Mouse (Mus musculus): ENCODE results near the gene Coro1c.
A peak's percentile ranks its signal among the peaks of the same experiment; 100 is the strongest.

Gene Coro1c

GRCm38 (mm10) chr5:113883384-113883771 lies 25.2 kb downstream of the Coro1c start:
- DNase-seq (ENCODE audit: low spot score) = no peak

- DNase-seq (ENCODE audit: low spot score) = peak; percentile 43
Observed at GRCm38 (mm10) chr5:113882566-113883383, 25.8 kb downstream of the Coro1c start.

GRCm38 (mm10) chr5:113881136-113881535 lies 27.4 kb downstream of the Coro1c start:
- no peak for DNase-seq (ENCODE audit: low spot score)

DNA sequence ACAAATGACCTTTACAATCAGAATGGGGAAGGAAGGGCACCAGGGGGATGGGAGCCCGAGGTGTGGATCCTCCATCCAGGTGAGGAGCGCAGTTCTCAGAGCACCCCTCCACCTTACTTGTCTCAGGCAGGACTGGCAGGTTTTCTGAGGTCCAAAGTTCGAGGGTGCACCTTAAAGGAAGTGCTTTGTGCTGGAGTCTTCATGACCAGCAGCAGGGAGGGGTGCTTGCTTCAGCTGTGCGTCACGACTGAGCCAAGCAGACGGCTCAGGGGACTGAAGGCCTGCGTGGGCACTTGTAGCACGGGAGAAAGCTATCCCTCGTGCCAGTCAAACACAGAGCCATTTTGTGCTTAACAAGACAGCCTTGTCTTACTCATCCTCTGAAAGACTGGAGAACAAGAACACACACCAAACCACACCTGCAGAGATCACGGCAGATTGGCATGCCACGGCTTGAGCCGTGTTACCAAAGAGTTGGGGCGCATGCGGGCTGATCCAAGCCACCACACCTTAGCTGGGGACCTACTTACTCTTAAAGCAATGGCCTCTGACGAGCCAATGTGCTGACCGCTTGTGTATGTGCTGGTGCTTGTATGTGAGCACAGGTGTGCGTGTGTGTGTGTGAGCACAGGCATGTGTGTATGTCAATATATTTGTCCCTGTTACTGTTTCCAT lies 29.5 kb downstream of the Coro1c start:
- DNase-seq (ENCODE audit: low spot score) = no peak

DNA sequence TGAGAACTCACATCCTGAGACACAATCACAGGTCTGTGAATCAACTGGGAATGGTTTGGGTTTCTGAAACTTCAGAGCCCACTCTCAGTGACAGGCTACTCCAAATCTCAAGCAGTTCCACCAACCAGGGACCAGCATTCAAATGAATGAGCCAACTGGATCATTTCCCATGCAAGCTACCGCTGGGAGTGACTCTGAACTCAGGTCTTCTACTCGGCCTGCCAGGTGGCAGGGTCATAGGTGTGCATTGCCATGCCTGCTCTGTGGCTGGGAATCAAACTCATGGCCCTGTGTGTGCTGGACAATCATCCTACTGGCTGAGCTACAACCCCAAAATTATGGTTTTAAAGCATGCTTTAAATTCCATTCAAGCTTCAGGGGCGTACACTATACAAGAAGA lies 31.0 kb downstream of the Coro1c start:
- no peak for DNase-seq (ENCODE audit: low spot score)

DNA sequence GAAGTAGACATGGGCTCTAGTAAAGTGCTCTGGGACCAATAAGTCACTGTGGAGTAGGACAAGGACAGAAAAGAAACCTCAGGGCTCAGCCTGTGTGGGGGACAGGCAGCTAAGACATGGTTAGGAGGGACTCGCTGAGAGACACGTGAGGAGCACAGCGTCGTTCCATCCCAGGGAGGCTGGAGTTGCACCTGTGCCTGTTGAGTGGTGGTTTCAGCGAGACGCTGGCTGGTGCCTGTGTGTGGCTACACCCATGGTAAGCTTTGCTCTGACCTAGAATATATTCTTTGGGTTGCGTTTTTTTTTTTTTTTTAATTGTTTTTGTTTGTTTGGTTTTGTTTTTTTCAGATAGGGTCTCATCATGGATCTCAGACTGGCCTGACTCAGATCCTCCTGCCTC lies 32.4 kb downstream of the Coro1c start:
- no peak for DNase-seq (ENCODE audit: low spot score)

GRCm38 (mm10) chr5:113875625-113876024 lies 32.9 kb downstream of the Coro1c start:
- no peak for DNase-seq (ENCODE audit: low spot score)

- DNase-seq (ENCODE audit: low spot score) = no peak
Observed at GRCm38 (mm10) chr5:113874063-113875024, 34.2 kb downstream of the Coro1c start.

- peak; percentile 78 for DNase-seq (ENCODE audit: low spot score)
Observed at GRCm38 (mm10) chr5:113872936-113873912, 35.3 kb downstream of the Coro1c start.

GRCm38 (mm10) chr5:113871903-113872548 lies 36.5 kb downstream of the Coro1c start:
- DNase-seq (ENCODE audit: low spot score) = no peak

GRCm38 (mm10) chr5:113870393-113871040 lies 38.0 kb downstream of the Coro1c start:
- no peak for DNase-seq (ENCODE audit: low spot score)

DNA sequence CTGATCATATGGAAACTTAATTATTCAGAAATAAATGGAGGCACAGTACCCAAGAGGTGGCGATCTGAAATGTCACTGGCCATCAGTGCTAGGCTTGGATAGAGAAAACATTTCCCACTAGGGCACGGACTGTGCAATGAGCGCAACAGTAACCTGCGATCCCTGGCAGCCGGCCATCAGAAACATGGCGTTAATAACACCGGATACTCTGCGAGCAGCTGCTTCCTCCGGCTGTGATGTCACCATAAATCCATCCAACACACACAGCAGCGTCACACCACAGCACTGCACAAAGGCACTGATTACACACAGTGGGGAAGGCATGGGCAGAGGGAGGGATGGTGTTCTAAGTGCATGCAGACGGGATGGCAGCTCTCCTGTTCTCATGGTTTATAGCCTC lies 39.4 kb downstream of the Coro1c start:
- DNase-seq (ENCODE audit: low spot score) = peak; percentile 64

- no peak for DNase-seq (ENCODE audit: low spot score)
Observed at GRCm38 (mm10) chr5:113864992-113865391, 43.6 kb downstream of the Coro1c start.

DNA sequence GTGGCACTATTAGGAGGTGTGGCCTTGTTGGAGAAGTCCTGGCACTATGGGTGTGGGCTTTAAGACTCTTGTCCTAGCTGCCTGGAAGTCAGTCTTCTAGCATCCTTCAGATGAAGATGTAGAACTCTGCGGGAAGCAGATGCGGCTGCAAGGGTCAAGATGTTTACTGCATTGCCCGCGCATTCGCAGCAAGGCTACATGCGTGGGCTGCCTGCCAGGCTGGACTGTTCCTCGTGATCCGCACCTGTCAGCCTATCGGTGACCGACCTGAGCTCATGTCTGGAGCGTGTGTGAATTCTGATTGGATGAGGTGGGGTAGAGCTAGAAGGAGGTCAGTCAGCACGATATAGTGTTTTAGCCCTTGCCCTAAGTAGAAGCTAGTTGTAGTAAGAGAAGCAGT lies 44.6 kb downstream of the Coro1c start:
- no peak for DNase-seq (ENCODE audit: low spot score)

GRCm38 (mm10) chr5:113862418-113862817 lies 46.1 kb downstream of the Coro1c start:
- DNase-seq (ENCODE audit: low spot score) = no peak

- DNase-seq (ENCODE audit: low spot score) = no peak
Observed at GRCm38 (mm10) chr5:113861294-113861693, 47.3 kb downstream of the Coro1c start.

DNA sequence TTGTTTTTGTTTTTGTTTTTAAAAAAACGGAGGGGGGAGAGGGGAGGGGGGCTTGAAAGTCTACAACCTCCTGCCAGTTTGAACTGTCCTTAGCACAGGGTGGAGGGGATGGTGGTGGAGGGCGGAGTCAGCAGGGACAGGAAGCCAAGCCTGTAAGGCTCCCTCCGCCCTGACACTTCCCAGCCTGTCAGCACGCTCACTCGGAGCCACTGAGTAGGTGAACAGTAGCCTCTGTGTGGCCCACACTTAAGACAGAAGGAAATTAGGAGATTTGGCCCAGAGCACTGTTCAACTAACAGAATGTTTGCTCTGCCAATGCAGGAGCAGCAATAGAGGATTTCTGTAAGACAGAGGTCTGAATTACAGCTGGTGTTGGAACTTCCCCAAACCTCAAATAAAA lies 49.6 kb downstream of the Coro1c start:
- DNase-seq (ENCODE audit: low spot score) = peak; percentile 54

- DNase-seq (ENCODE audit: low spot score) = no peak
Observed at GRCm38 (mm10) chr5:113858550-113858949, 50.0 kb downstream of the Coro1c start.

DNA sequence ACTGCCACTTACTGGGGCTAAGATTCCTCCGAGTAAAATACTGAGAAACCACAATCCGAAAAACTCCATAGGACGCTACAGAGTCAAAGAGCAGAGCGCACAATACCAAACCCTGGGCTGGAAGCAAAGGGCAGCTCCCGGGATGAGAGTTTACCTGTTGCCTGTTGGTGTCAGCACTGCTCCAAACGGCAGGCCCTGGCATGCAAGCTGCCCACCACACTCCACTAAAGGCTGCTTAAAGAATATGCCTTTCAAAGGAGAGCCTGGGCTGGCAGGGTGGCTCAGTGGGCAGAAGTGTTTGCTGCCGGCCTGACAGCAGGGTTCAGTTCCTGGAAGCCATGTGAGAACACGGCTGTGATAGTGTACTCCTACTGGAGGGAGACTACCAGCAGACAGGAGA lies 50.9 kb downstream of the Coro1c start:
- no peak for DNase-seq (ENCODE audit: low spot score)

DNA sequence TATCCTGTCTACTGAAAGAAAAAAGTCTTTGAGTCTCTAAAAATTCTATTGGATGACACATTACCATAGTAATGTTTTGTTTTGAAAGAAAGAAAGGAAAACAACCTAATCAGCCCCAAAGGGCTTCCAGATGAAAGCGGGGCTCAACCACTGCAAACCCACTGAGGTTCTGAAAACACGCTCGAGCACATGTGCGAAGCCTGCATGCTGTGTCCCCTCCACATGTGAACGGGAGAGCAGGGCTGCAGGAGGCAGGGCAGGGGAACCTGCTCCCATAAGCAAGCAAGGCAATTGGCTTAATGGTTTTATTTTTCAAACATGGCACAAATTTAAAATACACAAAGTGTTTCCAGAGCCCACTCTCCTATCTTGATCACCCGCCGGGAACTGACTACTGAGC lies 51.9 kb downstream of the Coro1c start:
- no peak for DNase-seq (ENCODE audit: low spot score)
